ENCODE assay signal across 9 mouse cellular contexts in genomic region chr2:150023873-150024339, GRCm38 (mm10).
DNase-seq lines count a peak whose midpoint lies in the region; ATAC-seq and TF ChIP-seq lines count a peak whose summit lies in the region.
"Had no signal": no experiment of that assay in that cellular context is flagged by ENCODE, and none has a peak within 500 bp of the region (broad histone marks: within the 10 kb centered on the region; RNA-seq: fewer than 3 reads in every experiment).

No protein-coding gene starts in this region.

- TF ChIP-seq CTCF in gastrocnemius, adult 2 months (IDR thresholded peaks at IDR 0.05): peak; percentile 34; the same call in 1 of the 2 replicates

- no peak for DNase-seq in gastrocnemius, adult 2 months
- no peak for DNase-seq in gastrocnemius, adult 8-10 months (ENCODE audit: low spot score in 2 of 2)
- DNase-seq in ES-E14 (ENCODE audit: low read depth, low spot score): peak; percentile 33
- DNase-seq in cerebellum, postnatal 14 days: peak; percentile 56 to 70
- peak; percentile 85 for DNase-seq in midbrain, embryonic 11.5 days (ENCODE audit: low spot score, missing footprints)
- DNase-seq in urinary bladder, postnatal 36 days (ENCODE audit: low spot score in 2 of 2): no peak
- no peak for DNase-seq in ovary, postnatal 36 days (ENCODE audit: low spot score)

- in situ Hi-C loops in ES-E14 (cut with MboI; ENCODE audit: low sequenced_read_pairs in 2 of 2, unreplicated experiment in 2 of 2): loop anchor here in 1 of 2 experiments (10.0 kb wide), 1 partner anchor 479 kb away; no protein-coding TSS in a partner anchor

- no peak overlapping the region for H3K4me3 ChIP-seq in gastrocnemius, adult 2 months
- H3K4me3 ChIP-seq in ES-E14 (ENCODE audit: insufficient read depth in 1 of 2, low read depth in 1 of 2, low read length in 2 of 2, poor library complexity in 1 of 2, severe bottlenecking in 1 of 2): no peak overlapping the region
- H3K4me3 ChIP-seq in hindbrain, embryonic 15.5 days: no peak overlapping the region
- H3K4me3 ChIP-seq in midbrain, embryonic 11.5 days (ENCODE audit: low read depth, low read length): no peak overlapping the region

- H3K4me2 ChIP-seq in hindbrain, embryonic 15.5 days: no peak overlapping the region
- H3K4me2 ChIP-seq in midbrain, embryonic 11.5 days: no peak overlapping the region

- H3K9me3 ChIP-seq in ES-E14 (ENCODE audit: control insufficient read depth, insufficient read depth, low read depth, low read length): no peaks in the 10 kb centered on the region
- H3K9me3 ChIP-seq in hindbrain, embryonic 15.5 days: no peaks in the 10 kb centered on the region
- no peaks in the 10 kb centered on the region for H3K9me3 ChIP-seq in midbrain, embryonic 11.5 days (ENCODE audit: control insufficient read depth, low read length)

- H3K9ac ChIP-seq in ES-E14 (ENCODE audit: insufficient read depth, low read depth, low read length, poor library complexity, severe bottlenecking): no peak overlapping the region
- H3K9ac ChIP-seq in hindbrain, embryonic 15.5 days: no peak overlapping the region
- H3K9ac ChIP-seq in midbrain, embryonic 11.5 days (ENCODE audit: low read length): no peak overlapping the region; the same call in 1 of the 2 replicates

- H3K27me3 ChIP-seq in hindbrain, embryonic 15.5 days: no peaks in the 10 kb centered on the region
- H3K27me3 ChIP-seq in midbrain, embryonic 11.5 days (ENCODE audit: control insufficient read depth, insufficient read depth, low read length): no peaks in the 10 kb centered on the region

- intact Hi-C loops in gastrocnemius, adult 2 months (cut with DNase I): no loop called here

- no peak overlapping the region for H3K27ac ChIP-seq in gastrocnemius, adult 2 months
- H3K27ac ChIP-seq in ES-E14 (ENCODE audit: insufficient read depth, low read depth, low read length, poor library complexity, severe bottlenecking): no peak overlapping the region
- no peak overlapping the region for H3K27ac ChIP-seq in hindbrain, embryonic 15.5 days (replicated peaks)
- H3K27ac ChIP-seq in midbrain, embryonic 11.5 days (ENCODE audit: low read depth, low read length): no peak overlapping the region
- H3K27ac ChIP-seq: macrophage had no signal

- WGBS in hindbrain, embryonic 15.5 days: 4% methylated on average over 2 of the region's 2 CpGs
- WGBS in midbrain, embryonic 11.5 days: 10% methylated on average over 2 of the region's 2 CpGs

- peak; percentile 97 for ATAC-seq in hindbrain, embryonic 15.5 days (ENCODE audit: low FRiP score, low read depth)
- ATAC-seq in midbrain, embryonic 11.5 days (ENCODE audit: low FRiP score): peak; percentile 93

- H3K4me1 ChIP-seq in ES-E14 (ENCODE audit: control insufficient read depth in 2 of 2, insufficient read depth in 2 of 2, low read length in 2 of 2, poor library complexity in 1 of 2): peaks cover 0 to 2% of the 10 kb centered on the region in 2 experiments; a peak in 1 of 4 replicates
- peaks cover 3% of the 10 kb centered on the region; the same call in 1 of the 2 replicates for H3K4me1 ChIP-seq in hindbrain, embryonic 15.5 days (replicated peaks)
- H3K4me1 ChIP-seq in midbrain, embryonic 11.5 days (ENCODE audit: control insufficient read depth, insufficient read depth, low read length): peaks cover 4% of the 10 kb centered on the region

- no peaks in the 10 kb centered on the region for H3K36me3 ChIP-seq in ES-E14 (ENCODE audit: control insufficient read depth, insufficient read depth, low read length, poor library complexity, severe bottlenecking)
- H3K36me3 ChIP-seq in hindbrain, embryonic 15.5 days: no peaks in the 10 kb centered on the region
- no peaks in the 10 kb centered on the region for H3K36me3 ChIP-seq in midbrain, embryonic 11.5 days (ENCODE audit: control insufficient read depth, insufficient read depth, low read length)

TF ChIP-seq in ES-E14, 5 proteins besides CTCF, POLR2A, EP300 and RAD21:
- TF ChIP-seq CHD2 (IDR thresholded peaks at IDR 0.05; ENCODE audit: low read depth, low read length) (no peak), HCFC1 (IDR thresholded peaks at IDR 0.05; ENCODE audit: borderline replicate concordance, insufficient read depth, low read length) (no peak), ZNF384 (IDR thresholded peaks at IDR 0.05; ENCODE audit: low read depth, low read length) (no peak), MAFK (IDR thresholded peaks at IDR 0.05; ENCODE audit: insufficient read depth, low read depth, low read length) (peak; percentile 53; the same call in 1 of the 2 replicates), ZC3H11A (IDR thresholded peaks at IDR 0.05; ENCODE audit: borderline replicate concordance, low read depth, low read length) (peak; percentile 90)

Comparison
In these comparisons a context has a peak if more than half of its experiments do, and no peak if none do; other contexts are left out.
1. DNase-seq: peak in ES-E14 (single experiment), cerebellum, postnatal 14 days (2 of 2) and midbrain, embryonic 11.5 days (single experiment); none in gastrocnemius, adult 2 months (single experiment), gastrocnemius, adult 8-10 months (0 of 2), urinary bladder, postnatal 36 days (0 of 2) and ovary, postnatal 36 days (single experiment).